In genomic region chr7:141176173-141176572, GRCm38 (mm10) we compare ENCODE assay signal across 7 mouse cellular contexts. TPM values are rescaled to one million over a fixed set of nuclear protein-coding genes. Genes with fewer than 3 reads are reported as not detected.
DNase-seq lines count a peak whose midpoint lies in the region; ATAC-seq and TF ChIP-seq lines count a peak whose summit lies in the region.

No protein-coding gene starts in this region.

- ATAC-seq in hindbrain, embryonic 15.5 days (ENCODE audit: low FRiP score, low read depth) = no peak
- no peak for ATAC-seq in midbrain, embryonic 16.5 days

- H3K36me3 ChIP-seq in hindbrain, embryonic 15.5 days = no peaks in the 10 kb centered on the region
- H3K36me3 ChIP-seq in midbrain, embryonic 16.5 days (ENCODE audit: control insufficient read depth, insufficient read depth, low read length) = no peaks in the 10 kb centered on the region
- H3K36me3 ChIP-seq in spleen, adult 2 months (ENCODE audit: control insufficient read depth, insufficient read depth, low read length) = no peaks in the 10 kb centered on the region

- H3K4me3 ChIP-seq in hindbrain, embryonic 15.5 days = no peak overlapping the region
- H3K4me3 ChIP-seq in midbrain, embryonic 16.5 days (ENCODE audit: low read depth, low read length) = no peak overlapping the region
- no peak overlapping the region for H3K4me3 ChIP-seq in spleen, adult 2 months (ENCODE audit: extremely low read depth, insufficient read depth, insufficient read length)

- H3K27ac ChIP-seq in hindbrain, embryonic 15.5 days (replicated peaks) = no peak overlapping the region
- no peak overlapping the region for H3K27ac ChIP-seq in midbrain, embryonic 16.5 days (ENCODE audit: low read length)
- no peak overlapping the region for H3K27ac ChIP-seq in spleen, adult 2 months (ENCODE audit: insufficient read depth, low read length)

- peaks cover 16% of the 10 kb centered on the region for H3K4me1 ChIP-seq in hindbrain, embryonic 15.5 days (replicated peaks)
- H3K4me1 ChIP-seq in midbrain, embryonic 16.5 days (ENCODE audit: control insufficient read depth, insufficient read depth, low read length) = peaks cover 6% of the 10 kb centered on the region
- H3K4me1 ChIP-seq in spleen, adult 2 months (ENCODE audit: control insufficient read depth, insufficient read depth, insufficient read length) = peaks cover 6% of the 10 kb centered on the region; the same call in 1 of the 2 replicates

- no peak for TF ChIP-seq POLR2A in spleen, adult 2 months (IDR thresholded peaks at IDR 0.05; ENCODE audit: low read depth, low read length)

- TF ChIP-seq CTCF in spleen, adult 2 months (IDR thresholded peaks at IDR 0.05; ENCODE audit: extremely low read depth, insufficient read depth, insufficient read length, insufficient replicate concordance) = peak; percentile 96; the same call in 1 of the 2 replicates

- no peaks in the 10 kb centered on the region for H3K9me3 ChIP-seq in hindbrain, embryonic 15.5 days
- no peaks in the 10 kb centered on the region for H3K9me3 ChIP-seq in midbrain, embryonic 16.5 days (replicated peaks; ENCODE audit: control insufficient read depth, low read length, poor library complexity, severe bottlenecking)

- 1% methylated on average over 8 of the region's 8 CpGs for WGBS in hindbrain, embryonic 15.5 days
- WGBS in midbrain, embryonic 16.5 days = under 1% methylated on average over 8 of the region's 8 CpGs
- whole genome bisulfite sequencing in spleen, adult 2 months = 2% methylated on average over 8 of the region's 8 CpGs

- H3K9ac ChIP-seq in hindbrain, embryonic 15.5 days = no peak overlapping the region
- H3K9ac ChIP-seq in midbrain, embryonic 16.5 days (ENCODE audit: low read depth, low read length) = peak overlapping the region; percentile 32; the same call in 1 of the 2 replicates

- peak overlapping the region; percentile 31; the same call in 1 of the 2 replicates for H3K4me2 ChIP-seq in hindbrain, embryonic 15.5 days
- H3K4me2 ChIP-seq in midbrain, embryonic 16.5 days (ENCODE audit: low read length) = peak overlapping the region; percentile 4; the same call in 1 of the 2 replicates

- DNase-seq in R1 (ENCODE audit: low read depth, low spot score) = peak; percentile 89
- DNase-seq in c-Kit-positive CD71-positive TER-119-negative erythroid progenitor cells, embryonic 14.5 days (ENCODE audit: low read depth) = peak; percentile 87
- peak; percentile 93 for DNase-seq in forelimb bud, embryonic 11.5 days (ENCODE audit: low read depth, low spot score)
- DNase-seq in left cerebral cortex, postnatal 14 days (ENCODE audit: low spot score in 2 of 2) = peak; percentile 93 to 94
- DNase-seq in spleen, adult 2 months (ENCODE audit: low read depth in 1 of 2, low spot score in 2 of 2) = peak; percentile 79 to 84

- intact Hi-C loops in left cerebral cortex, postnatal 14 days (cut with DNase I) = loop anchor here (5.0 to 10.0 kb wide), 3 partner anchors 219 to 331 kb away; partner anchors contain the start of genes Cox8b, Gm45717, Ifitm2 and Odf3

- H3K27me3 ChIP-seq in hindbrain, embryonic 15.5 days = no peaks in the 10 kb centered on the region
- no peaks in the 10 kb centered on the region for H3K27me3 ChIP-seq in midbrain, embryonic 16.5 days (ENCODE audit: control insufficient read depth, insufficient read depth, low read depth, low read length)
- H3K27me3 ChIP-seq in spleen, adult 2 months (ENCODE audit: control insufficient read depth, insufficient read depth, low read length) = no peaks in the 10 kb centered on the region

RNA-seq across cellular contexts. Expression of gene Rnh1, which starts 3.5 kb away (rescaled TPM):
- polyA plus RNA-seq in hindbrain, embryonic 15.5 days (2015; fragmentation: Nextera tagmentation; extraction: Ambion mirVana) = 49.5 and 53.2 TPM in 2 replicates
- 10 to 100 TPM; 25.8 to 25.9 TPM for total RNA-seq in left cerebral cortex, postnatal 14 days (2021)
- 35.3 and 37.8 TPM in 2 replicates for polyA plus RNA-seq in midbrain, embryonic 16.5 days (2015; fragmentation: Nextera tagmentation; extraction: Ambion mirVana)
- polyA plus RNA-seq in spleen, adult 2 months (2012; rRNA removed) = 90.8 and 113 TPM in 2 replicates

RNA-seq across cellular contexts. Expression of gene Hras, which starts 17.6 kb away (rescaled TPM):
- polyA plus RNA-seq in hindbrain, embryonic 15.5 days (2015; fragmentation: Nextera tagmentation; extraction: Ambion mirVana) = 182 and 186 TPM in 2 replicates
- total RNA-seq in left cerebral cortex, postnatal 14 days (2021) = 100 to 1,000 TPM; 249 to 272 TPM
- polyA plus RNA-seq in midbrain, embryonic 16.5 days (2015; fragmentation: Nextera tagmentation; extraction: Ambion mirVana) = 139 and 144 TPM in 2 replicates
- 29.0 and 33.2 TPM in 2 replicates for polyA plus RNA-seq in spleen, adult 2 months (2012; rRNA removed)

RNA-seq across cellular contexts. Expression of gene Lrrc56, which starts 17.8 kb away (rescaled TPM):
- polyA plus RNA-seq in hindbrain, embryonic 15.5 days (2015; fragmentation: Nextera tagmentation; extraction: Ambion mirVana) = 8.8 and 11.2 TPM in 2 replicates
- 1 to 10 TPM; 3.6 to 4.5 TPM for total RNA-seq in left cerebral cortex, postnatal 14 days (2021)
- 11.5 and 12.7 TPM in 2 replicates for polyA plus RNA-seq in midbrain, embryonic 16.5 days (2015; fragmentation: Nextera tagmentation; extraction: Ambion mirVana)
- 5.2 and 5.5 TPM in 2 replicates for polyA plus RNA-seq in spleen, adult 2 months (2012; rRNA removed)

RNA-seq across cellular contexts. Expression of gene Lmntd2, which starts 37.7 kb away (rescaled TPM):
- 0.68 and 0.70 TPM in 2 replicates for polyA plus RNA-seq in hindbrain, embryonic 15.5 days (2015; fragmentation: Nextera tagmentation; extraction: Ambion mirVana)
- not detected for total RNA-seq in left cerebral cortex, postnatal 14 days (2021)
- polyA plus RNA-seq in midbrain, embryonic 16.5 days (2015; fragmentation: Nextera tagmentation; extraction: Ambion mirVana) = 0.23 and 0.81 TPM in 2 replicates
- 6.8 and 7.4 TPM in 2 replicates for polyA plus RNA-seq in spleen, adult 2 months (2012; rRNA removed)

RNA-seq across cellular contexts. Expression of gene Rassf7, which starts 39.5 kb away (rescaled TPM):
- polyA plus RNA-seq in hindbrain, embryonic 15.5 days (2015; fragmentation: Nextera tagmentation; extraction: Ambion mirVana) = 24.5 and 25.7 TPM in 2 replicates
- total RNA-seq in left cerebral cortex, postnatal 14 days (2021) = under 1 TPM in 1 of 2 experiments, not detected in 1; 0.47 TPM
- 19.8 and 21.2 TPM in 2 replicates for polyA plus RNA-seq in midbrain, embryonic 16.5 days (2015; fragmentation: Nextera tagmentation; extraction: Ambion mirVana)
- polyA plus RNA-seq in spleen, adult 2 months (2012; rRNA removed) = 13.0 and 18.4 TPM in 2 replicates
